Mouse (Mus musculus) lung, postnatal 0 days (tissue): ENCODE data around the gene Il4. TPM values are rescaled to one million over a fixed set of nuclear protein-coding genes. Genes with fewer than 3 reads are reported as not detected.

Experiments used
- ATAC-seq: fragments of 200-750 bp; cut with Nextera tagmentation; 2 replicates; pipeline ENCODE4 v1.8.0; 2017; ENCODE audit warnings: moderate library complexity
- DNase-seq: peaks from one replicate; pipeline ENCODE4 v3.0.0-alpha.2; 2016; ENCODE audit warnings: low spot score
- H3K27ac ChIP-seq: fragments of 300-500 bp; sonication (generic); 2 replicates; pipeline ENCODE4 v1.5.1; 2014; ENCODE audit warnings: antibody characterized with exemption, mild to moderate bottlenecking, low read length, mixed read lengths
- H3K27me3 ChIP-seq: fragments of 300-500 bp; sonication (generic); replicated peaks from 2 replicates; pipeline ENCODE4 v1.6.1; 2014; ENCODE audit warnings: low read length, mixed read lengths; ENCODE audit not compliant: insufficient read depth
- H3K36me3 ChIP-seq: fragments of 300-500 bp; sonication (generic); 2 replicates; pipeline ENCODE4 v1.6.1; 2014; ENCODE audit warnings: low read length, mixed read lengths; ENCODE audit not compliant: insufficient read depth
- H3K4me1 ChIP-seq: fragments of 300-500 bp; sonication (generic); 2 replicates; pipeline ENCODE4 v1.6.1; 2014; ENCODE audit warnings: antibody characterized with exemption, low read depth, low read length, mixed read lengths; ENCODE audit not compliant: insufficient read depth
- H3K4me2 ChIP-seq: fragments of 300-500 bp; sonication (generic); replicated peaks from 2 replicates; pipeline ENCODE4 v1.6.1; 2014; ENCODE audit warnings: low read depth, mild to moderate bottlenecking, low read length, moderate library complexity, mixed read lengths
- H3K4me3 ChIP-seq: fragments of 300-500 bp; sonication (generic); 2 replicates; pipeline ENCODE4 v1.5.1; 2014; ENCODE audit warnings: low read depth, low read length
- H3K9ac ChIP-seq: fragments of 300-500 bp; sonication (generic); replicated peaks from 2 replicates; pipeline ENCODE4 v1.6.1; 2014; ENCODE audit warnings: low read depth, mild to moderate bottlenecking
- H3K9me3 ChIP-seq: fragments of 300-500 bp; sonication (generic); 2 replicates; pipeline ENCODE4 v1.6.1; 2016; ENCODE audit warnings: low read length, mixed read lengths
- CTCF ChIP-seq: IDR thresholded peaks from 2 replicates; pipeline ENCODE4 v1.5.1; 2016; ENCODE audit warnings: antibody characterized with exemption, mild to moderate bottlenecking
- EP300 ChIP-seq: IDR thresholded peaks from 2 replicates; pipeline ENCODE4 v1.6.1; 2016; ENCODE audit warnings: antibody characterized with exemption, mild to moderate bottlenecking, control low read depth
- WGBS: fragments of 180-500 bp; shearing (Covaris S2); extraction: QIAGEN DNeasy Blood & Tissue Kit; methylation state at CpG from one replicate; pipeline ENCODE4 v1.1.7; 2014; 5-methylcytosine and 5-hydroxymethylcytosine counted together
- polyA plus RNA-seq: library from polyadenylated mRNA; unstranded; fragments of >200 nt; fragmentation: Nextera tagmentation; extraction: Ambion mirVana; gene quantifications from 2 replicates; pipeline ENCODE4 v1.2.1, GENCODE M21; 2015

The Il4 gene
- polyA plus RNA-seq, 1 experiment from 2014 or later: 0.64 TPM

GRCm38 (mm10) chr11:53637046-53637802 lies 18.8 kb upstream of the Il4 start:
- ATAC-seq (no peak), DNase-seq (no peak)
- Histone ChIP-seq H3K9ac (no peak overlapping the region), H3K4me3 (no peak overlapping the region), H3K4me2 (peak overlapping the region; percentile 17; the same call in 1 of the 2 replicates), H3K9me3 (no peaks in the 10 kb centered on the region), H3K27ac (no peak overlapping the region), H3K4me1 (0 out of 2 replicates have a peak, but pooled peaks cover 6% of the 10 kb centered on the region), H3K27me3 (no peaks in the 10 kb centered on the region), H3K36me3 (no peaks in the 10 kb centered on the region)
- TF ChIP-seq CTCF: no peak
- no peak for TF ChIP-seq EP300
- 29% methylated on average over 21 of the region's 21 CpGs for WGBS

GRCm38 (mm10) chr11:53636183-53636646 lies 17.7 kb upstream of the Il4 start:
- H3K9me3 ChIP-seq: no peaks in the 10 kb centered on the region
- ATAC-seq (peak; percentile 30; the same call in 1 of the 2 replicates), DNase-seq (peak; percentile 14)
- H3K9ac ChIP-seq: no peak overlapping the region
- H3K36me3 ChIP-seq: no peaks in the 10 kb centered on the region
- peak overlapping the region; percentile 57 for H3K4me2 ChIP-seq
- no peak overlapping the region for H3K27ac ChIP-seq
- peak overlapping the region; percentile 28 for H3K4me3 ChIP-seq
- TF ChIP-seq EP300 (no peak), CTCF (no peak)
- no peaks in the 10 kb centered on the region for H3K27me3 ChIP-seq
- under 1% methylated on average over 26 of the region's 40 CpGs for WGBS
- H3K4me1 ChIP-seq: 0 out of 2 replicates have a peak, but pooled peaks cover 6% of the 10 kb centered on the region

GRCm38 (mm10) chr11:53635590-53636182 lies 17.2 kb upstream of the Il4 start:
- Histone ChIP-seq H3K36me3 (no peaks in the 10 kb centered on the region), H3K9me3 (no peaks in the 10 kb centered on the region), H3K4me2 (peak overlapping the region; percentile 57), H3K27me3 (no peaks in the 10 kb centered on the region), H3K4me1 (0 out of 2 replicates have a peak, but pooled peaks cover 6% of the 10 kb centered on the region), H3K9ac (no peak overlapping the region), H3K27ac (no peak overlapping the region), H3K4me3 (peak overlapping the region; percentile 28; the same call in 1 of the 2 replicates)
- DNase-seq: peak; percentile 6
- ATAC-seq: no peak
- no peak for TF ChIP-seq EP300
- no peak for TF ChIP-seq CTCF
- 44% methylated on average over 9 of the region's 9 CpGs for WGBS

- Histone ChIP-seq H3K27me3 (no peaks in the 10 kb centered on the region), H3K4me2 (no peak within 1 kb of the TSS), H3K27ac (no peak within 1 kb of the TSS), H3K4me3 (no peak within 1 kb of the TSS), H3K9ac (no peak within 1 kb of the TSS), H3K4me1 (0 out of 2 replicates have a peak, but pooled peaks cover 6% of the 10 kb centered on the region), H3K36me3 (no peaks in the 10 kb centered on the region), H3K9me3 (no peaks in the 10 kb centered on the region)
- 93% methylated on average over 8 of the region's 8 CpGs for WGBS
- DNase-seq (no peak), ATAC-seq (no peak)
- TF ChIP-seq CTCF: no peak
- no peak for TF ChIP-seq EP300
Measured at GRCm38 (mm10) chr11:53634556-53634955, 16.1 kb upstream of the Il4 start, which contains the start of gene Il13. Gene Il13 (minus strand): TSS chr11:53634702.

- DNase-seq: no peak
- ATAC-seq: no peak
- H3K4me3 ChIP-seq: no peak overlapping the region
- no peaks in the 10 kb centered on the region for H3K27me3 ChIP-seq
- no peak overlapping the region for H3K9ac ChIP-seq
- 81% methylated on average over 7 of the region's 7 CpGs for WGBS
- H3K4me1 ChIP-seq: 0 out of 2 replicates have a peak, but pooled peaks cover 6% of the 10 kb centered on the region
- TF ChIP-seq EP300: no peak
- no peak for TF ChIP-seq CTCF
- no peaks in the 10 kb centered on the region for H3K9me3 ChIP-seq
- H3K4me2 ChIP-seq: no peak overlapping the region
- no peaks in the 10 kb centered on the region for H3K36me3 ChIP-seq
- no peak overlapping the region for H3K27ac ChIP-seq
Measured at GRCm38 (mm10) chr11:53633644-53634043, 15.2 kb upstream of the Il4 start.

GRCm38 (mm10) chr11:53632122-53632733 lies 13.8 kb upstream of the Il4 start:
- H3K4me3 ChIP-seq: no peak overlapping the region
- 74% methylated on average over 14 of the region's 14 CpGs for WGBS
- H3K27ac ChIP-seq: no peak overlapping the region
- no peak overlapping the region for H3K4me2 ChIP-seq
- no peaks in the 10 kb centered on the region for H3K9me3 ChIP-seq
- H3K27me3 ChIP-seq: no peaks in the 10 kb centered on the region
- TF ChIP-seq EP300: no peak
- TF ChIP-seq CTCF: peak; percentile 65
- DNase-seq (peak; percentile 10), ATAC-seq (no peak)
- no peaks in the 10 kb centered on the region for H3K36me3 ChIP-seq
- 0 out of 2 replicates have a peak, but pooled peaks cover 6% of the 10 kb centered on the region for H3K4me1 ChIP-seq
- no peak overlapping the region for H3K9ac ChIP-seq
